Mouse (Mus musculus): ENCODE data around the gene Edil3.
A peak's percentile ranks its signal among the peaks of the same experiment; 100 is the strongest.
"Not testable (repeated sequence)": the region's sequence is repeated elsewhere in the genome, so short reads cannot be mapped to it uniquely, and the experiment has no call there.

Edil3 gene

GRCm38 (mm10) chr13:88938564-88938963 lies 117.3 kb downstream of the Edil3 start:
- DNase-seq (ENCODE audit: low read depth, low spot score): no peak

GRCm38 (mm10) chr13:88972355-88972754 lies 151.1 kb downstream of the Edil3 start:
- no peak for DNase-seq (ENCODE audit: low read depth, low spot score)

- no peak for DNase-seq (ENCODE audit: low read depth, low spot score)
These were observed 186.6 kb downstream of the Edil3 start for GRCm38 (mm10) chr13:89007696-89008427.

GRCm38 (mm10) chr13:89012500-89012899 lies 191.2 kb downstream of the Edil3 start:
- DNase-seq (ENCODE audit: low read depth, low spot score): no peak

GRCm38 (mm10) chr13:89029817-89030539 lies 208.7 kb downstream of the Edil3 start:
- DNase-seq (ENCODE audit: low read depth, low spot score): no peak

GRCm38 (mm10) chr13:89035711-89036110 lies 214.4 kb downstream of the Edil3 start:
- DNase-seq (ENCODE audit: low read depth, low spot score): no peak

- no peak for DNase-seq (ENCODE audit: low read depth, low spot score)
These were observed 220.2 kb downstream of the Edil3 start for GRCm38 (mm10) chr13:89041495-89041894.

- DNase-seq (ENCODE audit: low read depth, low spot score): not testable (repeated sequence)
These were observed 248.9 kb downstream of the Edil3 start for GRCm38 (mm10) chr13:89070132-89070531.

GRCm38 (mm10) chr13:89076212-89076611 lies 254.9 kb downstream of the Edil3 start:
- DNase-seq (ENCODE audit: low read depth, low spot score): no peak

GRCm38 (mm10) chr13:89105889-89106288 lies 284.6 kb downstream of the Edil3 start:
- DNase-seq (ENCODE audit: low read depth, low spot score): no peak

GRCm38 (mm10) chr13:89117551-89117950 lies 296.3 kb downstream of the Edil3 start:
- no peak for DNase-seq (ENCODE audit: low read depth, low spot score)

- no peak for DNase-seq (ENCODE audit: low read depth, low spot score)
These were observed 298.5 kb downstream of the Edil3 start for GRCm38 (mm10) chr13:89119809-89120208.

- DNase-seq (ENCODE audit: low read depth, low spot score): no peak
These were observed 301.4 kb downstream of the Edil3 start for GRCm38 (mm10) chr13:89122511-89123253.

- DNase-seq (ENCODE audit: low read depth, low spot score): no peak
These were observed 302.1 kb downstream of the Edil3 start for GRCm38 (mm10) chr13:89123396-89123795.

- no peak for DNase-seq (ENCODE audit: low read depth, low spot score)
These were observed 324.8 kb downstream of the Edil3 start for GRCm38 (mm10) chr13:89146056-89146547.

- no peak for DNase-seq (ENCODE audit: low read depth, low spot score)
These were observed 330.6 kb downstream of the Edil3 start for GRCm38 (mm10) chr13:89151878-89152277.

- DNase-seq (ENCODE audit: low read depth, low spot score): no peak
These were observed 346.7 kb downstream of the Edil3 start for GRCm38 (mm10) chr13:89167960-89168359.

- DNase-seq (ENCODE audit: low read depth, low spot score): no peak
These were observed 348.8 kb downstream of the Edil3 start for GRCm38 (mm10) chr13:89170040-89170439.

GRCm38 (mm10) chr13:89175154-89175553 lies 353.9 kb downstream of the Edil3 start:
- peak; percentile 5 for DNase-seq (ENCODE audit: low read depth, low spot score)

GRCm38 (mm10) chr13:89189051-89189450 lies 367.8 kb downstream of the Edil3 start:
- DNase-seq (ENCODE audit: low read depth, low spot score): no peak

- no peak for DNase-seq (ENCODE audit: low read depth, low spot score)
These were observed 375.7 kb downstream of the Edil3 start for GRCm38 (mm10) chr13:89197019-89197418.

- DNase-seq (ENCODE audit: low read depth, low spot score): no peak
These were observed 378.0 kb downstream of the Edil3 start for GRCm38 (mm10) chr13:89199275-89199674.
